Mouse (Mus musculus) lung, postnatal 0 days (tissue): ENCODE data around the gene Meox1.

Source experiments
- CTCF ChIP-seq: IDR thresholded peaks from 2 replicates; pipeline ENCODE4 v1.5.1; 2016; ENCODE audit warnings: antibody characterized with exemption, mild to moderate bottlenecking
- EP300 ChIP-seq: IDR thresholded peaks from 2 replicates; pipeline ENCODE4 v1.6.1; 2016; ENCODE audit warnings: antibody characterized with exemption, mild to moderate bottlenecking, control low read depth

DNA sequence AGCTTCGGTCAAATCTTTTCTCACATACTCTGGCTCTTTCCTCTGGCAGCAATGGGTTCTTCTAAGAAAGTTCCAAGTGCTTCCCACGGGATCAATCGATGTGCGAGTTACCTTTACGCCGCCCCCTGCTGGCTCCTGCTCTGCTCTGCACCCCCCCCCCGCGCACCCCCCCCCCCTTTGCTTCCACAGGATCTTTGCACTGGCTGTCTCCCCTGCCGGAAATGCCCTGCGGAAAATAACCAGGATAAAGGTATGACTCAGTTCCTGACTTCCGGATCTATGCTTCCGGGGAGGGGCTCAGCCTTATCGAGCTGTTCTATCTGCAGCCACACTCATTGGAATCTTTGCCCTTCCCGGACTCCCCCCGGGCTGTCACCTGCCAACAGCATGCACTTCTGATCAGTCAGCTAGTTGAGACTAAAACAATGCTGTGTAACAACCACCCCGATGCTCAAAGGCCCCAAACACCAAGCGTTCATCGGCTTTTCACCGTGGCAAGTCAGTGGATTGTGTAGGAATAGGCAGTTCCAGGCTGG, 30.3 kb upstream of the Meox1 start:
- TF ChIP-seq CTCF = no peak
- TF ChIP-seq EP300 = no peak
